Mouse (Mus musculus) T-helper 1 cell (primary cell): ENCODE data around the gene Ankdd1b.

Experiments used
- in situ Hi-C: fragments of 300-600 bp; cut with MboI, MseI; formaldehyde crosslinking; loops from one replicate; pipeline ENCODE4 v1.15.1; 2025; ENCODE audit warnings: high pct_unique_total_duplicates

The Ankdd1b gene

GRCm38 (mm10) chr13:96457566-96457965 lies 13.4 kb downstream of the Ankdd1b start:
- in situ Hi-C loops, result loop anchor here (10.0 kb wide), 1 partner anchor 243 kb away; no protein-coding TSS in a partner anchor

GRCm38 (mm10) chr13:96454288-96454687 lies 16.7 kb downstream of the Ankdd1b start:
- in situ Hi-C loops, result loop anchor here (10.0 kb wide), 1 partner anchor 239 kb away; no protein-coding TSS in a partner anchor

GRCm38 (mm10) chr13:96452621-96453020 lies 18.4 kb downstream of the Ankdd1b start:
- in situ Hi-C loops, result loop anchor here (10.0 kb wide), 1 partner anchor 238 kb away; no protein-coding TSS in a partner anchor

GRCm38 (mm10) chr13:96451386-96452140 lies 19.4 kb downstream of the Ankdd1b start:
- in situ Hi-C loops, result loop anchor here (10.0 kb wide), 1 partner anchor 237 kb away; no protein-coding TSS in a partner anchor

- in situ Hi-C loops, result loop anchor here (10.0 kb wide), 1 partner anchor 236 kb away; no protein-coding TSS in a partner anchor
Observed at GRCm38 (mm10) chr13:96450869-96451268, 20.1 kb downstream of the Ankdd1b start.

GRCm38 (mm10) chr13:96450205-96450856 lies 20.7 kb downstream of the Ankdd1b start:
- in situ Hi-C loops, result loop anchor here (10.0 kb wide), 1 partner anchor 236 kb away; no protein-coding TSS in a partner anchor

- in situ Hi-C loops, result no loop called here
Observed at GRCm38 (mm10) chr13:96440436-96440835, 30.6 kb downstream of the Ankdd1b start.

GRCm38 (mm10) chr13:96436921-96437320 lies 34.1 kb downstream of the Ankdd1b start:
- in situ Hi-C loops, result no loop called here

- in situ Hi-C loops, result no loop called here
Observed at GRCm38 (mm10) chr13:96435793-96436192, 35.2 kb downstream of the Ankdd1b start.

- in situ Hi-C loops, result loop anchor here (5.0 kb wide), 1 partner anchor 157 kb away; no protein-coding TSS in a partner anchor
Observed at GRCm38 (mm10) chr13:96434899-96435331, 36.1 kb downstream of the Ankdd1b start.

GRCm38 (mm10) chr13:96433648-96434190 lies 37.3 kb downstream of the Ankdd1b start:
- in situ Hi-C loops, result loop anchor here (5.0 kb wide), 1 partner anchor 159 kb away; no protein-coding TSS in a partner anchor

GRCm38 (mm10) chr13:96433041-96433440 lies 38.0 kb downstream of the Ankdd1b start:
- in situ Hi-C loops, result loop anchor here (5.0 kb wide), 1 partner anchor 159 kb away; no protein-coding TSS in a partner anchor

GRCm38 (mm10) chr13:96432376-96432811 lies 38.6 kb downstream of the Ankdd1b start:
- in situ Hi-C loops, result loop anchor here (5.0 kb wide), 1 partner anchor 160 kb away; no protein-coding TSS in a partner anchor

- in situ Hi-C loops, result loop anchor here (5.0 kb wide), 1 partner anchor 161 kb away; no protein-coding TSS in a partner anchor
Observed at GRCm38 (mm10) chr13:96431595-96432156, 39.3 kb downstream of the Ankdd1b start.

- in situ Hi-C loops, result no loop called here
Observed at GRCm38 (mm10) chr13:96428531-96428930, 42.5 kb downstream of the Ankdd1b start.

- in situ Hi-C loops, result no loop called here
Observed at GRCm38 (mm10) chr13:96426044-96426443, 45.0 kb downstream of the Ankdd1b start.

- in situ Hi-C loops, result no loop called here
Observed at GRCm38 (mm10) chr13:96424496-96425274, 46.3 kb downstream of the Ankdd1b start.

GRCm38 (mm10) chr13:96421230-96421629 lies 49.8 kb downstream of the Ankdd1b start:
- in situ Hi-C loops, result no loop called here

- in situ Hi-C loops, result no loop called here
Observed at GRCm38 (mm10) chr13:96418487-96418886, 52.5 kb downstream of the Ankdd1b start.

- in situ Hi-C loops, result no loop called here
Observed at GRCm38 (mm10) chr13:96417261-96417813, 53.7 kb downstream of the Ankdd1b start.
